Mouse (Mus musculus) lung, embryonic 16.5 days (tissue): ENCODE results near the gene Bcl11b. TPM values are rescaled to one million over a fixed set of nuclear protein-coding genes. Genes with fewer than 3 reads are reported as not detected.

Source experiments
- ATAC-seq: fragments of 200-750 bp; cut with Nextera tagmentation; 2 replicates; pipeline ENCODE4 v1.8.0; 2017; ENCODE audit warnings: low read depth, mild to moderate bottlenecking, moderate library complexity
- H3K27ac ChIP-seq: fragments of 300-500 bp; sonication (generic); 2 replicates; pipeline ENCODE4 v1.5.1; 2014; ENCODE audit warnings: mild to moderate bottlenecking, control low read depth, low read length
- H3K27me3 ChIP-seq: fragments of 300-500 bp; sonication (generic); 2 replicates; pipeline ENCODE4 v1.6.1; 2014; ENCODE audit warnings: low read depth, low read length, mixed read lengths; ENCODE audit not compliant: control insufficient read depth, insufficient read depth
- H3K36me3 ChIP-seq: fragments of 300-500 bp; sonication (generic); 2 replicates; pipeline ENCODE4 v1.6.1; 2014; ENCODE audit warnings: low read length; ENCODE audit not compliant: control insufficient read depth, insufficient read depth
- H3K4me1 ChIP-seq: fragments of 300-500 bp; sonication (generic); replicated peaks from 2 replicates; pipeline ENCODE4 v1.6.1; 2014; ENCODE audit warnings: low read length, mixed read lengths; ENCODE audit not compliant: control insufficient read depth, insufficient read depth
- H3K4me2 ChIP-seq: fragments of 300-500 bp; sonication (generic); 2 replicates; pipeline ENCODE4 v1.6.1; 2014; ENCODE audit warnings: low read depth, low read length, control low read depth
- H3K4me3 ChIP-seq: fragments of 300-500 bp; sonication (generic); 2 replicates; pipeline ENCODE4 v1.5.1; 2014; ENCODE audit warnings: mild to moderate bottlenecking, low read length, control low read depth
- H3K9ac ChIP-seq: fragments of 300-500 bp; sonication (generic); 2 replicates; pipeline ENCODE4 v1.6.1; 2014; ENCODE audit warnings: low read length, control low read depth
- H3K9me3 ChIP-seq: fragments of 300-500 bp; sonication (generic); 2 replicates; pipeline ENCODE4 v1.6.1; 2016; ENCODE audit warnings: low read length; ENCODE audit not compliant: control insufficient read depth
- WGBS: fragments of 180-500 bp; shearing (Covaris S2); extraction: QIAGEN DNeasy Blood & Tissue Kit; methylation state at CpG from one replicate; pipeline ENCODE4 v1.1.7; 2014; 5-methylcytosine and 5-hydroxymethylcytosine counted together
- polyA plus RNA-seq: library from polyadenylated mRNA; unstranded; fragments of >200 nt; fragmentation: Nextera tagmentation; extraction: Ambion mirVana; gene quantifications from 2 replicates; pipeline ENCODE4 v1.2.1, GENCODE M21; 2015

Bcl11b gene
- polyA plus RNA-seq, 1 experiment from 2014 or later = 2.1 TPM

DNA sequence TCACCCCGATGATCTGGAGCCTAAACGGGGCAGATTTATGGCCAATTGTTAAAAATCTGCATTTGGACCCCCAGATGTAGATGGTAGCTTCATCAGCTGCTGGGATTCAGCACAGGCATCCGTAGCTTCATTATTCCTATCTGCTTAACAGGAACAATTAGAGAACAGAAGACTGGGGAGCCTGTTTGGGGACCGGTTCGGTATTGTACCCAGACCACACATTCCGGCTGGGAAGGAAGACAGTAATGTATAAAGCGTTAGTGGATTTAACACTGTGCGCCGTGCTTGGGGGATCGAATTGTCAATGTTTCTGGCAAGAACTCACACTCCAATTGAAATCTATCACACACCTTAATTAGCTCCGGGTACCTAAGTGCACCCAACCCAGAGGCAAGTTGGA lies 6.9 kb upstream of the Bcl11b start:
- H3K9me3 ChIP-seq = no peaks in the 10 kb centered on the region
- WGBS = 73% methylated on average over 11 of the region's 11 CpGs
- H3K27me3 ChIP-seq = peaks cover 24% of the 10 kb centered on the region
- no peak overlapping the region for H3K27ac ChIP-seq
- H3K4me1 ChIP-seq = peaks cover 9% of the 10 kb centered on the region
- ATAC-seq = no peak
- H3K36me3 ChIP-seq = no peaks in the 10 kb centered on the region
- no peak overlapping the region for H3K4me3 ChIP-seq
- no peak overlapping the region for H3K9ac ChIP-seq
- H3K4me2 ChIP-seq = no peak overlapping the region

DNA sequence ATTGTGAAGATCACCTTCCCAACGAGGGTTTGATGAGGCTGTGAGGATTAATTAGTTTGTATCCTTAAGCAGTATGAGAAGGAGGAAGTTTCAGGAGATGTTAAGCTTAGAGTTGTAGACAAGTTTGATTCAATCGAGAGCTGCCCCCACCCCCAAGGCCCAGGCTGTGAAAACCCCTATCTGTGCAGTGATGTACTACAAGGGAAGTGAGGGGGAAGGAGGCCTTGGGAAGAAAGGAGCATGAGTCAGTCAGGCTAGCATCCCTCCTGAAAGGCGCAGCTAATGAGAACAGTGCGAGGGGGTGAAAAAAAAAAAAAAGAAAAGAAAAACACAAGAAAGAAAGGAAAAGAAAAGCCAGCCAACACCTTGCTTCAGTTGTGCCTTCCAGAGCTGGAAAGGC lies 5.8 kb upstream of the Bcl11b start:
- H3K4me3 ChIP-seq = no peak overlapping the region
- no peak overlapping the region for H3K27ac ChIP-seq
- H3K4me1 ChIP-seq = peaks cover 20% of the 10 kb centered on the region
- peaks cover 33% of the 10 kb centered on the region for H3K27me3 ChIP-seq
- no peak for ATAC-seq
- no peaks in the 10 kb centered on the region for H3K36me3 ChIP-seq
- no peak overlapping the region for H3K4me2 ChIP-seq
- no peaks in the 10 kb centered on the region for H3K9me3 ChIP-seq
- no peak overlapping the region for H3K9ac ChIP-seq
- 44% methylated on average over 4 of the region's 4 CpGs for WGBS

GRCm38 (mm10) chr12:108005816-108006626 lies 2.6 kb upstream of the Bcl11b start:
- peak; percentile 78 for ATAC-seq
- no peak overlapping the region for H3K27ac ChIP-seq
- peak overlapping the region; percentile 40 for H3K4me3 ChIP-seq
- no peaks in the 10 kb centered on the region for H3K36me3 ChIP-seq
- WGBS = 2% methylated on average over 56 of the region's 56 CpGs
- H3K4me1 ChIP-seq = peaks cover 20% of the 10 kb centered on the region
- H3K9me3 ChIP-seq = no peaks in the 10 kb centered on the region
- peaks cover 53% of the 10 kb centered on the region for H3K27me3 ChIP-seq
- peak overlapping the region; percentile 51 for H3K9ac ChIP-seq
- H3K4me2 ChIP-seq = peak overlapping the region; percentile 68

- peak overlapping the region; percentile 81 for H3K4me3 ChIP-seq
Measured at GRCm38 (mm10) chr12:108005488-108005800, 2.0 kb upstream of the Bcl11b start.

GRCm38 (mm10) chr12:108004701-108005487 lies 1.5 kb upstream of the Bcl11b start:
- under 1% methylated on average over 43 of the region's 43 CpGs for WGBS
- Histone ChIP-seq H3K4me3 (peak overlapping the region; percentile 81), H3K27ac (no peak overlapping the region), H3K4me1 (peaks cover 20% of the 10 kb centered on the region), H3K9me3 (no peaks in the 10 kb centered on the region), H3K27me3 (peaks cover 65% of the 10 kb centered on the region), H3K36me3 (no peaks in the 10 kb centered on the region), H3K4me2 (peak overlapping the region; percentile 99), H3K9ac (peak overlapping the region; percentile 52)
- no peak; the same call in 1 of the 2 replicates for ATAC-seq

More at GRCm38 (mm10) chr12:108005488-108005800, 2.0 kb upstream of the Bcl11b start:
- 12% methylated on average over 14 of the region's 14 CpGs for WGBS
- H3K4me1 ChIP-seq = peaks cover 20% of the 10 kb centered on the region
- no peak for ATAC-seq
- no peaks in the 10 kb centered on the region for H3K9me3 ChIP-seq
- H3K27me3 ChIP-seq = peaks cover 59% of the 10 kb centered on the region
- H3K36me3 ChIP-seq = no peaks in the 10 kb centered on the region
- H3K27ac ChIP-seq = no peak overlapping the region
- H3K9ac ChIP-seq = peak overlapping the region; percentile 52
- H3K4me2 ChIP-seq = peak overlapping the region; percentile 99

GRCm38 (mm10) chr12:108003928-108004327 lies 526 bp upstream of the Bcl11b start:
- Histone ChIP-seq H3K9me3 (no peaks in the 10 kb centered on the region), H3K4me2 (peak overlapping the region; percentile 99), H3K4me3 (peak overlapping the region; percentile 81), H3K4me1 (peaks cover 20% of the 10 kb centered on the region), H3K9ac (peak overlapping the region; percentile 89), H3K27me3 (peaks cover 72% of the 10 kb centered on the region), H3K27ac (peak overlapping the region; percentile 93), H3K36me3 (no peaks in the 10 kb centered on the region)
- under 1% methylated on average over 34 of the region's 35 CpGs for WGBS
- peak; percentile 81 for ATAC-seq

DNA sequence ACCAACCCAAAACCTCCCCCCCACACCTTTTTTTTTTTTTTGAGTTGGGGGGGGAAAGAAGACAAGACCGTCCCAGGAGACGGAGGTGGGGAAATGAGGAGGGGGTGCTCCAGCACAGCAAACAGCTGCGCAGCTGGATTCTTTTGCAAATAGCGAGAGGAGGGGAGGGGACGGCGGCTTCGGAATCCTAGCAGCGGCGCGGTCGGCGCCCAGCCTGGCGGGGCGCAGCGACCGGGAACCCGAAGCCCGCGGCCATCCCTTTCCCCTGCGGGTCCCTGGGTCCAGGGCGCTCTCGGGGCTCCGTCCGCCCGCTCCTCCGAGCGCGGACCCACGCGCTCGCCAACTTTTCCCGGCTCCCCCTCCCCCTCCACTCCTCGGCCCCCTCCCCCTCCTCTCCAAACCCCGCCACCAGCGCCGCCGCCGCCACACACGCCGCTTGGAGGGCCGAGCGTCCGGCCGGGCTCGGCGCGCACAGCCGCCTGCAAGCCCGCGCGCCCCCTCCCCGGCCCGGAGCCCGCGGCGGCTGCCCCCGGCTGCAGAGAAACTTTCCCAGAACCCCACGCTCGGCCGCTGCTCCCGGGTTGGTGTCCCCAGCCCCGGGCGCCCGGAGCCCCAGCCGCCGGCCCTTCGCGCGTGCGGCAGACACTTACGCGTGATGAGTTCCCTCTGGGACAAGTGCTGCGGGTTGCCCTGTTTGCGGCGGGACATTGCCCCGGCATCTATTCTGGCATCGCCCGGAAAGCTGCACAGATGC lies 789 bp downstream of the Bcl11b start:
- Histone ChIP-seq H3K36me3 (no peaks in the 10 kb centered on the region), H3K27ac (peak overlapping the region; percentile 27; the same call in 1 of the 2 replicates)
- WGBS = under 1% methylated on average over 54 of the region's 78 CpGs

DNA sequence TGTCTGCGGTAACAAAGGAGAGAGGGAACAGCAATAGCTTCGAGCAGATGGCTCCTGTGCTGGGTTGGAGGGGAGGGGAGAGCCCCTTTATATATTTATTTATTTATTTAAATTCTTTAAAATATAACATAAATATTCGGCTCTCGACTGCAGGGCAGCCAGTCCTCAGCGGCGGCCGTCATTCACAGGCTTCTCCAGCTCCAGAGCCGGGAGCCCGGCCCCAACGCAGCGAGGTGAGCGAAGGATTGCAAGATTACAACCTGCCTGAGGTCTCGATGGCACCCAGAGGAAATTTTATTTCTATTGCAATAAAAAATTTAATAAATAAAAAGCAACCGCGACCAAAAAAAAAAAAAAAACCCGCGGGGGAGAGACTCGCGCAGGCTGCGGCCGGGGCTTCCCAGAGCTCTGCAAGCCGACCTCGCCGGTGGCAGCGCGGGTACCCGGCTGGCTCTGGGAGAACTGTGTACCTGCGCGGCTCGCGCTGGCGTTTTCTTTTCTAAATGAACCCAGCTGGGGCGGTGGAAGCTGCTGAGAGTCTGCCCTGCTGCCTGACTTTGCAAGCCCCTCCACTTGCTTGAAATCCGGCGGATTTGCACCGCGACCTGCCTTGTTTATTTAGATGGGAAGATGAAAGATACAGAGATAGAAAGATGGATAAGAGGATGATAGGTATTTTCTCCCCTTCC lies 1.6 kb downstream of the Bcl11b start:
- Histone ChIP-seq H3K27ac (no peak overlapping the region), H3K9ac (no peak overlapping the region), H3K4me1 (peaks cover 23% of the 10 kb centered on the region), H3K9me3 (no peaks in the 10 kb centered on the region), H3K36me3 (no peaks in the 10 kb centered on the region), H3K4me2 (peak overlapping the region; percentile 99), H3K27me3 (peaks cover 75% of the 10 kb centered on the region), H3K4me3 (peak overlapping the region; percentile 81)
- ATAC-seq = no peak
- WGBS = 4% methylated on average over 36 of the region's 37 CpGs

More for the DNA sequence above, 789 bp downstream of the Bcl11b start:
- H3K4me2 ChIP-seq = peak overlapping the region; percentile 99
- H3K9ac ChIP-seq = peak overlapping the region; percentile 89
- no peak for ATAC-seq
- H3K4me1 ChIP-seq = peaks cover 23% of the 10 kb centered on the region
- H3K4me3 ChIP-seq = peak overlapping the region; percentile 81
- H3K27me3 ChIP-seq = peaks cover 76% of the 10 kb centered on the region
- H3K9me3 ChIP-seq = no peaks in the 10 kb centered on the region
